Mouse (Mus musculus): Measurements from ENCODE around the gene Cytip. TPM values are rescaled to one million over a fixed set of nuclear protein-coding genes. Genes with fewer than 3 reads are reported as not detected.

Gene Cytip
- polyA plus RNA-seq, 1 experiment = 8.7 TPM

- Histone ChIP-seq H3K4me3 (ENCODE audit: control insufficient read depth, low read depth, low read length) (no peak overlapping the region), H3K27me3 (ENCODE audit: control insufficient read depth, insufficient read depth, low read length) (no peaks in the 10 kb centered on the region), H3K4me1 (ENCODE audit: control insufficient read depth, insufficient read depth, low read length) (no peaks in the 10 kb centered on the region), H3K27ac (ENCODE audit: control insufficient read depth, insufficient read depth, low read depth, low read length) (no peak overlapping the region), H3K36me3 (ENCODE audit: control insufficient read depth, insufficient read depth, low read length) (no peaks in the 10 kb centered on the region)
- TF ChIP-seq CTCF (IDR thresholded peaks at IDR 0.05; ENCODE audit: control insufficient read depth, insufficient read depth, insufficient replicate concordance, low read depth, low read length) (no peak), POLR2A (IDR thresholded peaks at IDR 0.05; ENCODE audit: control insufficient read depth, low read depth, low read length) (no peak)
Observed at GRCm38 (mm10) chr2:58189501-58189900, 5.8 kb downstream of the Cytip start.

GRCm38 (mm10) chr2:58188903-58189302, 6.4 kb downstream of the Cytip start:
- TF ChIP-seq POLR2A (IDR thresholded peaks at IDR 0.05; ENCODE audit: control insufficient read depth, low read depth, low read length) (no peak), CTCF (IDR thresholded peaks at IDR 0.05; ENCODE audit: control insufficient read depth, insufficient read depth, insufficient replicate concordance, low read depth, low read length) (no peak)
- no peak overlapping the region for H3K4me3 ChIP-seq (ENCODE audit: control insufficient read depth, low read depth, low read length)
- H3K36me3 ChIP-seq (ENCODE audit: control insufficient read depth, insufficient read depth, low read length) = no peaks in the 10 kb centered on the region
- no peaks in the 10 kb centered on the region for H3K27me3 ChIP-seq (ENCODE audit: control insufficient read depth, insufficient read depth, low read length)
- H3K27ac ChIP-seq (ENCODE audit: control insufficient read depth, insufficient read depth, low read depth, low read length) = no peak overlapping the region
- H3K4me1 ChIP-seq (ENCODE audit: control insufficient read depth, insufficient read depth, low read length) = no peaks in the 10 kb centered on the region

GRCm38 (mm10) chr2:58187310-58188051, 7.9 kb downstream of the Cytip start:
- TF ChIP-seq CTCF (IDR thresholded peaks at IDR 0.05; ENCODE audit: control insufficient read depth, insufficient read depth, insufficient replicate concordance, low read depth, low read length) (no peak), POLR2A (IDR thresholded peaks at IDR 0.05; ENCODE audit: control insufficient read depth, low read depth, low read length) (no peak)
- Histone ChIP-seq H3K27me3 (ENCODE audit: control insufficient read depth, insufficient read depth, low read length) (no peaks in the 10 kb centered on the region), H3K4me1 (ENCODE audit: control insufficient read depth, insufficient read depth, low read length) (no peaks in the 10 kb centered on the region), H3K4me3 (ENCODE audit: control insufficient read depth, low read depth, low read length) (no peak overlapping the region), H3K36me3 (ENCODE audit: control insufficient read depth, insufficient read depth, low read length) (no peaks in the 10 kb centered on the region), H3K27ac (ENCODE audit: control insufficient read depth, insufficient read depth, low read depth, low read length) (no peak overlapping the region)

GRCm38 (mm10) chr2:58184197-58184596, 11.1 kb downstream of the Cytip start:
- no peaks in the 10 kb centered on the region for H3K27me3 ChIP-seq (ENCODE audit: control insufficient read depth, insufficient read depth, low read length)
- H3K36me3 ChIP-seq (ENCODE audit: control insufficient read depth, insufficient read depth, low read length) = no peaks in the 10 kb centered on the region
- H3K27ac ChIP-seq (ENCODE audit: control insufficient read depth, insufficient read depth, low read depth, low read length) = no peak overlapping the region
- H3K4me3 ChIP-seq (ENCODE audit: control insufficient read depth, low read depth, low read length) = no peak overlapping the region
- TF ChIP-seq POLR2A (IDR thresholded peaks at IDR 0.05; ENCODE audit: control insufficient read depth, low read depth, low read length) (no peak), CTCF (IDR thresholded peaks at IDR 0.05; ENCODE audit: control insufficient read depth, insufficient read depth, insufficient replicate concordance, low read depth, low read length) (no peak)
- no peaks in the 10 kb centered on the region for H3K4me1 ChIP-seq (ENCODE audit: control insufficient read depth, insufficient read depth, low read length)

GRCm38 (mm10) chr2:58183658-58184057, 11.7 kb downstream of the Cytip start:
- no peak for TF ChIP-seq POLR2A (IDR thresholded peaks at IDR 0.05; ENCODE audit: control insufficient read depth, low read depth, low read length)
- TF ChIP-seq CTCF (IDR thresholded peaks at IDR 0.05; ENCODE audit: control insufficient read depth, insufficient read depth, insufficient replicate concordance, low read depth, low read length) = no peak
- Histone ChIP-seq H3K27ac (ENCODE audit: control insufficient read depth, insufficient read depth, low read depth, low read length) (no peak overlapping the region), H3K27me3 (ENCODE audit: control insufficient read depth, insufficient read depth, low read length) (no peaks in the 10 kb centered on the region), H3K36me3 (ENCODE audit: control insufficient read depth, insufficient read depth, low read length) (no peaks in the 10 kb centered on the region), H3K4me3 (ENCODE audit: control insufficient read depth, low read depth, low read length) (no peak overlapping the region), H3K4me1 (ENCODE audit: control insufficient read depth, insufficient read depth, low read length) (no peaks in the 10 kb centered on the region)

- TF ChIP-seq CTCF (IDR thresholded peaks at IDR 0.05; ENCODE audit: control insufficient read depth, insufficient read depth, insufficient replicate concordance, low read depth, low read length) (no peak), POLR2A (IDR thresholded peaks at IDR 0.05; ENCODE audit: control insufficient read depth, low read depth, low read length) (no peak)
- no peak overlapping the region for H3K27ac ChIP-seq (ENCODE audit: control insufficient read depth, insufficient read depth, low read depth, low read length)
- H3K4me1 ChIP-seq (ENCODE audit: control insufficient read depth, insufficient read depth, low read length) = no peaks in the 10 kb centered on the region
- no peaks in the 10 kb centered on the region for H3K36me3 ChIP-seq (ENCODE audit: control insufficient read depth, insufficient read depth, low read length)
- no peaks in the 10 kb centered on the region for H3K27me3 ChIP-seq (ENCODE audit: control insufficient read depth, insufficient read depth, low read length)
- H3K4me3 ChIP-seq (ENCODE audit: control insufficient read depth, low read depth, low read length) = no peak overlapping the region
Observed at GRCm38 (mm10) chr2:58180776-58181175, 14.6 kb downstream of the Cytip start.

- no peak overlapping the region for H3K4me3 ChIP-seq (ENCODE audit: control insufficient read depth, low read depth, low read length)
- no peaks in the 10 kb centered on the region for H3K27me3 ChIP-seq (ENCODE audit: control insufficient read depth, insufficient read depth, low read length)
Observed at GRCm38 (mm10) chr2:58179056-58179455, 16.3 kb downstream of the Cytip start.

More at GRCm38 (mm10) chr2:58179056-58179455, 16.3 kb downstream of the Cytip start:
- no peak for TF ChIP-seq CTCF (IDR thresholded peaks at IDR 0.05; ENCODE audit: control insufficient read depth, insufficient read depth, insufficient replicate concordance, low read depth, low read length)
- no peak for TF ChIP-seq POLR2A (IDR thresholded peaks at IDR 0.05; ENCODE audit: control insufficient read depth, low read depth, low read length)
- Histone ChIP-seq H3K4me1 (ENCODE audit: control insufficient read depth, insufficient read depth, low read length) (no peaks in the 10 kb centered on the region), H3K27ac (ENCODE audit: control insufficient read depth, insufficient read depth, low read depth, low read length) (no peak overlapping the region), H3K36me3 (ENCODE audit: control insufficient read depth, insufficient read depth, low read length) (no peaks in the 10 kb centered on the region)
